Mouse (Mus musculus): Measurements from ENCODE around the gene Mfsd4b3. TPM values are rescaled to one million over a fixed set of nuclear protein-coding genes. Genes with fewer than 3 reads are reported as not detected.
A peak's percentile ranks its signal among the peaks of the same experiment; 100 is the strongest.

Gene Mfsd4b3
- polyA plus RNA-seq, 1 experiment from 2014 or later: 5.5 TPM

DNA sequence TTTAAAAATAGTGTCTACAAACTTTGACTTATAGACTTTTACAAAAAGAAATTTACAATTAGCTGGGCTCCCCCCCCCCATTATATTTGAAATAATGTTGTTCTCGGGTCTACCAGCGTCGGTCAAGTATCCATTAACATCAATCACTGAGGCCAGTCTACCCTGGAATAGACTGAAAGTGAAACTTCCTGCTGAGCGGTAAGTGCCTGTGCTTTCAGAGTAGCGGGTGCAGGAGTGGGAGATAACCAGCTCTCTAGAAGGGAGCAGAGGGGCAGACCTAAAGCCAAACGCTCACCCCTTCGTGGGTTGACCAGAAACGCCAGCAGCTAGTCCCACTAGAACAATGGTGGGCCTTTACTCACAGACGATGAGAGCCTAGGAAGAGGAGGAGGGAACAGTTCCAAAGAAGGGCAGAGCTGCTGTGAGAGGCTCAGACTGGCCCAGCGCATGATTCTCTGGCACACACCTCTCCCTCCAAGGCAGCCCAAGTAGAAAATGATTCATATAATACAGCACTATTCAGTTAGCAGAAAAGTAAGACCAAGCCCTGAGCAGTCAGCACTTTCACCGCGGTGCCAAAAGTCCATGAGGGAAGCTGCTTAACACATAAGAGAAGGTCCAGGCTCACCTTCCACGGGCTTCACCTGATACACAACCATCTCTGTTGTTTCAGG, 51.0 kb downstream of the Mfsd4b3 start:
- peak overlapping the region; percentile 14; the same call in 1 of the 2 replicates for H3K4me2 ChIP-seq (replicated peaks)
- H3K4me3 ChIP-seq (replicated peaks): no peak overlapping the region
- H3K4me1 ChIP-seq (replicated peaks): 0 out of 2 replicates have a peak, but pooled peaks cover 3% of the 10 kb centered on the region
- H3K36me3 ChIP-seq: no peaks in the 10 kb centered on the region
- no peak overlapping the region for H3K9ac ChIP-seq
- 0 out of 2 replicates have a peak overlapping the region, but pooled peaks have one; percentile 17 for H3K27ac ChIP-seq
- no peaks in the 10 kb centered on the region for H3K9me3 ChIP-seq
- no peaks in the 10 kb centered on the region for H3K27me3 ChIP-seq (replicated peaks)
- peak; percentile 18; the same call in 1 of the 2 replicates for ATAC-seq
- 58% methylated on average over 13 of the region's 13 CpGs for WGBS

GRCm38 (mm10) chr10:39906799-39907658, 52.9 kb downstream of the Mfsd4b3 start:
- Histone ChIP-seq H3K27me3 (replicated peaks) (no peaks in the 10 kb centered on the region), H3K4me1 (replicated peaks) (0 out of 2 replicates have a peak, but pooled peaks cover 3% of the 10 kb centered on the region), H3K4me2 (replicated peaks) (peak overlapping the region; percentile 37), H3K36me3 (no peaks in the 10 kb centered on the region), H3K27ac (peak overlapping the region; percentile 82), H3K4me3 (replicated peaks) (no peak overlapping the region), H3K9ac (no peak overlapping the region), H3K9me3 (no peaks in the 10 kb centered on the region)
- WGBS: 61% methylated on average over 10 of the region's 10 CpGs
- ATAC-seq: peak; percentile 96

GRCm38 (mm10) chr10:39904191-39904590, 55.8 kb downstream of the Mfsd4b3 start:
- Histone ChIP-seq H3K9me3 (no peaks in the 10 kb centered on the region), H3K36me3 (no peaks in the 10 kb centered on the region), H3K4me1 (replicated peaks) (0 out of 2 replicates have a peak, but pooled peaks cover under 1% of the 10 kb centered on the region), H3K4me2 (replicated peaks) (no peak overlapping the region), H3K27ac (no peak overlapping the region), H3K4me3 (replicated peaks) (no peak overlapping the region), H3K27me3 (replicated peaks) (no peaks in the 10 kb centered on the region), H3K9ac (no peak overlapping the region)
- no peak for ATAC-seq
- 82% methylated on average over 3 of the region's 3 CpGs for WGBS

- Histone ChIP-seq H3K27ac (peak within 1 kb of the TSS; percentile 89), H3K9ac (peak within 1 kb of the TSS; percentile 72), H3K9me3 (no peaks in the 10 kb centered on the region), H3K4me2 (replicated peaks) (peak within 1 kb of the TSS; percentile 72), H3K36me3 (no peaks in the 10 kb centered on the region), H3K4me3 (replicated peaks) (peak within 1 kb of the TSS; percentile 60), H3K4me1 (replicated peaks) (0 out of 2 replicates have a peak, but pooled peaks cover 5% of the 10 kb centered on the region), H3K27me3 (replicated peaks) (no peaks in the 10 kb centered on the region)
- WGBS: under 1% methylated on average over 41 of the region's 41 CpGs
- ATAC-seq: peak; percentile 99
Observed at GRCm38 (mm10) chr10:39898874-39899371, 61.0 kb downstream of the Mfsd4b3 start, which contains the start of gene Mfsd4b4. Gene Mfsd4b4 (minus strand): TSS chr10:39899238.

Other genes starting within 250 kb of the Mfsd4b3 start
- 13.5 and 13.7 TPM in 2 replicates for gene Rev3l, start 228.0 kb downstream of the Mfsd4b3 start, polyA plus RNA-seq (2015; fragmentation: Nextera tagmentation; extraction: Ambion mirVana)
- gene Mfsd4b4, start 60.9 kb downstream of the Mfsd4b3 start, polyA plus RNA-seq (2015; fragmentation: Nextera tagmentation; extraction: Ambion mirVana): 3.3 TPM in 2 replicates
- 1.0 and 1.4 TPM in 2 replicates for gene Mfsd4b2, start 33.2 kb downstream of the Mfsd4b3 start, polyA plus RNA-seq (2015; fragmentation: Nextera tagmentation; extraction: Ambion mirVana)
- 0.29 and 0.30 TPM in 2 replicates for gene Mfsd4b5, start 26.5 kb upstream of the Mfsd4b3 start, polyA plus RNA-seq (2015; fragmentation: Nextera tagmentation; extraction: Ambion mirVana)
- 0.85 and 0.90 TPM in 2 replicates for gene Mfsd4b1, start 65.1 kb upstream of the Mfsd4b3 start, polyA plus RNA-seq (2015; fragmentation: Nextera tagmentation; extraction: Ambion mirVana)
- 36.1 and 37.4 TPM in 2 replicates for gene Slc16a10, start 182.1 kb upstream of the Mfsd4b3 start, polyA plus RNA-seq (2015; fragmentation: Nextera tagmentation; extraction: Ambion mirVana)

Measured in intestine, embryonic 15.5 days (tissue).